ENCODE assay signal across 15 mouse cellular contexts in genomic region chr14:66460795-66461194, GRCm38 (mm10).
DNase-seq lines count a peak whose midpoint lies in the region; ATAC-seq and TF ChIP-seq lines count a peak whose summit lies in the region.
"Had no signal": no experiment of that assay in that cellular context is flagged by ENCODE, and none has a peak within 500 bp of the region (broad histone marks: within the 10 kb centered on the region; RNA-seq: fewer than 3 reads in every experiment).

No protein-coding gene starts in this region.

- 29% methylated on average over 3 of the region's 3 CpGs for WGBS in hindbrain, embryonic 12.5 days
- WGBS in hindbrain, postnatal 0 days: 44% methylated on average over 3 of the region's 3 CpGs

- 0 out of 2 replicates have a peak, but pooled peaks cover 4% of the 10 kb centered on the region for H3K4me1 ChIP-seq in hindbrain, embryonic 12.5 days
- H3K4me1 ChIP-seq in hindbrain, postnatal 0 days (ENCODE audit: insufficient read depth, low read length): no peaks in the 10 kb centered on the region
- H3K4me1 ChIP-seq: embryonic facial prominence, embryonic 12.5 days; heart, embryonic 13.5 days; liver, embryonic 12.5 days had no signal

- no peaks in the 10 kb centered on the region for H3K27me3 ChIP-seq in hindbrain, embryonic 12.5 days
- H3K27me3 ChIP-seq in hindbrain, postnatal 0 days (ENCODE audit: insufficient read depth, low read length): no peaks in the 10 kb centered on the region
- H3K27me3 ChIP-seq: embryonic facial prominence, embryonic 12.5 days; heart, embryonic 13.5 days; liver, embryonic 12.5 days had no signal

- H3K9me3 ChIP-seq in hindbrain, embryonic 12.5 days (replicated peaks): no peaks in the 10 kb centered on the region
- no peaks in the 10 kb centered on the region for H3K9me3 ChIP-seq in hindbrain, postnatal 0 days (ENCODE audit: low read length)
- H3K9me3 ChIP-seq: embryonic facial prominence, embryonic 12.5 days; heart, embryonic 13.5 days had no signal

- no peak for ATAC-seq in hindbrain, embryonic 12.5 days (ENCODE audit: low FRiP score)
- ATAC-seq in hindbrain, postnatal 0 days: no peak
- ATAC-seq: intestine, postnatal 0 days; liver, embryonic 12.5 days had no signal

- DNase-seq in hindbrain, postnatal 0 days (ENCODE audit: low spot score): no peak
- peak; percentile 33 for DNase-seq in retina, embryonic 14.5 days (ENCODE audit: low spot score)
- no peak for DNase-seq in retina, postnatal 1 day
- DNase-seq in gastrocnemius, adult 8-10 months (ENCODE audit: low spot score in 2 of 2): peak; percentile 9 to 24
- DNase-seq in kidney, adult 11 months: no peak
- no peak for DNase-seq in thymus, postnatal 25 days
- DNase-seq: lung, embryonic 14.5 days; lung, postnatal 4 days had no signal

- no peak for TF ChIP-seq CTCF in hindbrain, postnatal 0 days (IDR thresholded peaks at IDR 0.05; ENCODE audit: low read depth)

- H3K27ac ChIP-seq in hindbrain, embryonic 12.5 days: 0 out of 2 replicates have a peak overlapping the region, but pooled peaks have one; percentile 1
- no peak overlapping the region for H3K27ac ChIP-seq in hindbrain, postnatal 0 days
- H3K27ac ChIP-seq: embryonic facial prominence, embryonic 12.5 days; heart, embryonic 13.5 days; kidney, postnatal 0 days; layer of hippocampus, adult 2 months; liver, embryonic 12.5 days had no signal

- H3K4me3 ChIP-seq in hindbrain, embryonic 12.5 days: no peak overlapping the region
- H3K4me3 ChIP-seq in hindbrain, postnatal 0 days (ENCODE audit: low read length): no peak overlapping the region
- H3K4me3 ChIP-seq: embryonic facial prominence, embryonic 12.5 days; heart, embryonic 13.5 days; layer of hippocampus, adult 2 months; liver, embryonic 12.5 days had no signal

- H3K4me2 ChIP-seq in hindbrain, embryonic 12.5 days (replicated peaks): no peak overlapping the region
- H3K4me2 ChIP-seq in hindbrain, postnatal 0 days (ENCODE audit: low read depth, low read length): no peak overlapping the region
- H3K4me2 ChIP-seq: embryonic facial prominence, embryonic 12.5 days; heart, embryonic 13.5 days; liver, embryonic 12.5 days; lung, embryonic 14.5 days had no signal

- no peaks in the 10 kb centered on the region for H3K36me3 ChIP-seq in hindbrain, embryonic 12.5 days
- no peaks in the 10 kb centered on the region for H3K36me3 ChIP-seq in hindbrain, postnatal 0 days (ENCODE audit: insufficient read depth, low read length)
- H3K36me3 ChIP-seq: embryonic facial prominence, embryonic 12.5 days; heart, embryonic 13.5 days; liver, embryonic 12.5 days had no signal

- H3K9ac ChIP-seq in hindbrain, embryonic 12.5 days: no peak overlapping the region
- H3K9ac ChIP-seq in hindbrain, postnatal 0 days (replicated peaks; ENCODE audit: low read length): no peak overlapping the region
- H3K9ac ChIP-seq: embryonic facial prominence, embryonic 12.5 days; heart, embryonic 13.5 days; liver, embryonic 12.5 days; lung, embryonic 14.5 days had no signal

Comparison
In these comparisons a context has a peak if more than half of its experiments do, and no peak if none do; other contexts are left out.
1. DNase-seq: peak in retina, embryonic 14.5 days (single experiment) and gastrocnemius, adult 8-10 months (2 of 2); none in hindbrain, postnatal 0 days (single experiment), retina, postnatal 1 day (single experiment), kidney, adult 11 months (single experiment) and thymus, postnatal 25 days (single experiment).